ENCODE assay signal across 9 mouse cellular contexts in the genomic region with DNA sequence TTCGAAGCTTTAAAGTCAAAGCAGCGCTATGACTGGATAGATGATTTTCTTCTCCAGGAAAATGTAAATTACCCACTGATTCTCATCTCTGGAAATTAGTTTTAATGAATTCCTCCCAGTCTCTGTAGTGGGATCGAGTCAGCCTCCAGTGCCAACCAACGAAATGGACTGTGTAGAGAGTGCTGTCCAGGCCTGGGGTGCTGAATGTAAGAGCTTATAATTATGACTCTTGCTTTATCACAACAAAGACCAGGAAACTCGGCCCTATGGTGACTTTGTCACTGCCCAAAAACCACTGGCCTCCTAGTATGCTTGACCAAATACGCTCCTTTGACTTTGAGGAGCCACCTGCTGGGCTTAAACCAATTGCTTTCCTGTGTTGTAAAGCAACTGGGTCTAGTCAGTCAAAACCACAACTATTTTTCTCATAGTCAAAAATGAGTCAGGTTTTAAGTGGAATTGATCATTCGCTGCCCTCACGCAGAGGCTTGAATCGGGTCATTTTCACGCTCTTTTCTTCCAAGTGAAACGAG. TPM values are rescaled to one million over a fixed set of nuclear protein-coding genes. Genes with fewer than 3 reads are reported as not detected.
DNase-seq lines count a peak whose midpoint lies in the region; ATAC-seq and TF ChIP-seq lines count a peak whose summit lies in the region.
"Had no signal": no experiment of that assay in that cellular context is flagged by ENCODE, and none has a peak within 500 bp of the region (broad histone marks: within the 10 kb centered on the region; RNA-seq: fewer than 3 reads in every experiment).

No protein-coding gene starts in this region.

- intact Hi-C loops in left cerebral cortex, postnatal 14 days (cut with DNase I), result loop anchor here (10.0 kb wide), 1 partner anchor 166 kb away; a partner anchor contains a TSS

- H3K9ac ChIP-seq in liver, postnatal 0 days (replicated peaks), result no peak overlapping the region
- no peak overlapping the region for H3K9ac ChIP-seq in liver, embryonic 12.5 days
- peak overlapping the region; percentile 68; the same call in 1 of the 2 replicates for H3K9ac ChIP-seq in hindbrain, embryonic 16.5 days (ENCODE audit: low read depth, low read length)
- H3K9ac ChIP-seq in midbrain, postnatal 0 days (replicated peaks; ENCODE audit: low read length, poor library complexity, severe bottlenecking), result peak overlapping the region; percentile 92

- peak overlapping the region; percentile 89; the same call in 1 of the 2 replicates for H3K4me2 ChIP-seq in liver, postnatal 0 days (ENCODE audit: low read depth, low read length)
- H3K4me2 ChIP-seq in liver, embryonic 12.5 days, result no peak overlapping the region
- H3K4me2 ChIP-seq in hindbrain, embryonic 16.5 days (ENCODE audit: low read length), result peak overlapping the region; percentile 90
- H3K4me2 ChIP-seq in midbrain, postnatal 0 days (ENCODE audit: low read depth, low read length, poor library complexity, severe bottlenecking), result peak overlapping the region; percentile 72

- no peak overlapping the region for H3K27ac ChIP-seq in liver, postnatal 0 days (ENCODE audit: low read depth)
- H3K27ac ChIP-seq in liver, embryonic 12.5 days, result no peak overlapping the region
- H3K27ac ChIP-seq in hindbrain, embryonic 16.5 days (ENCODE audit: low read depth, low read length), result 0 out of 2 replicates have a peak overlapping the region, but pooled peaks have one; percentile 56
- peak overlapping the region; percentile 91; the same call in 1 of the 2 replicates for H3K27ac ChIP-seq in midbrain, postnatal 0 days (ENCODE audit: low read depth, low read length)
- H3K27ac ChIP-seq: macrophage had no signal

- TF ChIP-seq CTCF in liver, postnatal 0 days (IDR thresholded peaks at IDR 0.05; ENCODE audit: low read depth), result no peak
- TF ChIP-seq CTCF in midbrain, postnatal 0 days (IDR thresholded peaks at IDR 0.05), result peak; percentile 32

- no peaks in the 10 kb centered on the region for H3K9me3 ChIP-seq in liver, postnatal 0 days (ENCODE audit: low read length)
- no peaks in the 10 kb centered on the region for H3K9me3 ChIP-seq in liver, embryonic 12.5 days (replicated peaks)
- H3K9me3 ChIP-seq in hindbrain, embryonic 16.5 days (ENCODE audit: control insufficient read depth, low read length), result no peaks in the 10 kb centered on the region
- H3K9me3 ChIP-seq in midbrain, postnatal 0 days (ENCODE audit: low read length), result no peaks in the 10 kb centered on the region

- H3K4me1 ChIP-seq in liver, postnatal 0 days (ENCODE audit: insufficient read depth), result peaks cover 4% of the 10 kb centered on the region; the same call in 1 of the 2 replicates
- peaks cover 15% of the 10 kb centered on the region for H3K4me1 ChIP-seq in liver, embryonic 12.5 days
- H3K4me1 ChIP-seq in hindbrain, embryonic 16.5 days (ENCODE audit: control insufficient read depth, insufficient read depth, low read depth, low read length), result peaks cover 13% of the 10 kb centered on the region
- peaks cover 7% of the 10 kb centered on the region; the same call in 1 of the 2 replicates for H3K4me1 ChIP-seq in midbrain, postnatal 0 days (ENCODE audit: insufficient read depth, low read length)

- H3K27me3 ChIP-seq in liver, postnatal 0 days (ENCODE audit: insufficient read depth, low read length), result peaks cover 42% of the 10 kb centered on the region
- peaks cover 62% of the 10 kb centered on the region for H3K27me3 ChIP-seq in liver, embryonic 12.5 days (replicated peaks)
- no peaks in the 10 kb centered on the region for H3K27me3 ChIP-seq in hindbrain, embryonic 16.5 days (replicated peaks; ENCODE audit: control insufficient read depth, insufficient read depth, low read length)
- no peaks in the 10 kb centered on the region for H3K27me3 ChIP-seq in midbrain, postnatal 0 days (ENCODE audit: insufficient read depth, low read length)

- H3K4me3 ChIP-seq in liver, postnatal 0 days (ENCODE audit: low read depth, low read length), result no peak overlapping the region
- H3K4me3 ChIP-seq in liver, embryonic 12.5 days, result no peak overlapping the region
- peak overlapping the region; percentile 70 for H3K4me3 ChIP-seq in hindbrain, embryonic 16.5 days (ENCODE audit: low read length)
- H3K4me3 ChIP-seq in midbrain, postnatal 0 days (ENCODE audit: low read depth, low read length), result peak overlapping the region; percentile 89

- WGBS in liver, postnatal 0 days (ENCODE audit: insufficient replicate concordance), result 33% methylated on average over 11 of the region's 11 CpGs
- WGBS in liver, embryonic 12.5 days (ENCODE audit: insufficient replicate concordance), result 26% methylated on average over 11 of the region's 11 CpGs
- WGBS in hindbrain, embryonic 16.5 days, result 15% methylated on average over 11 of the region's 11 CpGs
- WGBS in midbrain, postnatal 0 days, result 17% methylated on average over 11 of the region's 11 CpGs

- no peak for DNase-seq in liver, postnatal 0 days
- DNase-seq in embryo, embryonic 10.5 days (ENCODE audit: low spot score), result peak; percentile 73
- DNase-seq in midbrain, postnatal 0 days (ENCODE audit: low spot score), result no peak
- DNase-seq in frontal cortex, postnatal 25 days (ENCODE audit: low spot score in 2 of 2), result no peak
- DNase-seq in left cerebral cortex, postnatal 14 days (ENCODE audit: low spot score in 2 of 2), result no peak
- DNase-seq in urinary bladder, adult 18-20 months (ENCODE audit: low spot score in 2 of 2), result no peak

- no peak for ATAC-seq in liver, postnatal 0 days
- no peak for ATAC-seq in liver, embryonic 12.5 days
- no peak for ATAC-seq in hindbrain, embryonic 16.5 days
- no peak for ATAC-seq in midbrain, postnatal 0 days (ENCODE audit: low FRiP score)

- no peaks in the 10 kb centered on the region for H3K36me3 ChIP-seq in liver, postnatal 0 days (replicated peaks; ENCODE audit: insufficient read depth, low read length)
- H3K36me3 ChIP-seq in liver, embryonic 12.5 days, result no peaks in the 10 kb centered on the region
- no peaks in the 10 kb centered on the region for H3K36me3 ChIP-seq in hindbrain, embryonic 16.5 days (ENCODE audit: control insufficient read depth, insufficient read depth, low read length)
- H3K36me3 ChIP-seq in midbrain, postnatal 0 days (ENCODE audit: insufficient read depth, low read length), result no peaks in the 10 kb centered on the region; the same call in 1 of the 2 replicates

- no peak for TF ChIP-seq EP300 in liver, postnatal 0 days (IDR thresholded peaks at IDR 0.05; ENCODE audit: low read depth)

RNA-seq across cellular contexts. Expression of a gene that starts 41.9 kb away (rescaled TPM):
- 0.75 and 1.4 TPM in 2 replicates for polyA plus RNA-seq in liver, postnatal 0 days (2015; fragmentation: Nextera tagmentation; extraction: Ambion mirVana)
- polyA plus RNA-seq in liver, embryonic 12.5 days (2016; fragmentation: Nextera tagmentation; extraction: Ambion mirVana), result 0.11 and 0.30 TPM in 2 replicates
- 16.6 and 19.5 TPM in 2 replicates for polyA plus RNA-seq in hindbrain, embryonic 16.5 days (2015; fragmentation: Nextera tagmentation; extraction: Ambion mirVana)
- total RNA-seq in midbrain, postnatal 0 days (2014; rRNA removed), result 46.9 and 49.1 TPM in 2 replicates
- polyA plus RNA-seq in midbrain, postnatal 0 days (2015; fragmentation: Nextera tagmentation; extraction: Ambion mirVana), result 8.3 and 9.1 TPM in 2 replicates
- 10 to 100 TPM; 72.0 to 79.1 TPM for total RNA-seq in left cerebral cortex, postnatal 14 days (2021)

RNA-seq across cellular contexts. Expression of a gene that starts 55.7 kb away (rescaled TPM):
- polyA plus RNA-seq in liver, postnatal 0 days (2015; fragmentation: Nextera tagmentation; extraction: Ambion mirVana), result 27.7 and 28.9 TPM in 2 replicates
- polyA plus RNA-seq in liver, embryonic 12.5 days (2016; fragmentation: Nextera tagmentation; extraction: Ambion mirVana), result 20.0 and 20.3 TPM in 2 replicates
- polyA plus RNA-seq in hindbrain, embryonic 16.5 days (2015; fragmentation: Nextera tagmentation; extraction: Ambion mirVana), result 39.7 and 43.1 TPM in 2 replicates
- total RNA-seq in midbrain, postnatal 0 days (2014; rRNA removed), result 66.4 and 84.3 TPM in 2 replicates
- polyA plus RNA-seq in midbrain, postnatal 0 days (2015; fragmentation: Nextera tagmentation; extraction: Ambion mirVana), result 37.7 and 40.4 TPM in 2 replicates
- 10 to 100 TPM; 76.4 to 81.0 TPM for total RNA-seq in left cerebral cortex, postnatal 14 days (2021)

Comparison
In these comparisons a context has a peak if more than half of its experiments do, and no peak if none do; other contexts are left out.
1. H3K27ac ChIP-seq: peak in hindbrain, embryonic 16.5 days (single experiment) and midbrain, postnatal 0 days (single experiment); none in liver, postnatal 0 days (single experiment) and liver, embryonic 12.5 days (single experiment).
2. H3K4me3 ChIP-seq: peak in hindbrain, embryonic 16.5 days (single experiment) and midbrain, postnatal 0 days (single experiment); none in liver, postnatal 0 days (single experiment) and liver, embryonic 12.5 days (single experiment).
3. H3K9ac ChIP-seq: peak in hindbrain, embryonic 16.5 days (single experiment) and midbrain, postnatal 0 days (single experiment); none in liver, postnatal 0 days (single experiment) and liver, embryonic 12.5 days (single experiment).